Mouse (Mus musculus) G1E (cell line): ENCODE measurements at regions not wholly inside any gene's neighbourhood (a gene's known extent, or its start where the extent isn't known, plus 50 kb on each side); places are given as distances from the start of the nearest gene placed in this dataset.

Experiments
- CTCF ChIP-seq: IDR thresholded peaks from 2 replicates; pipeline ENCODE4 v1.5.1; 2012; ENCODE audit warnings: low read depth, low read length, inconsistent platforms, mixed read lengths
- GATA1 ChIP-seq: IDR thresholded peaks from 2 replicates; pipeline ENCODE4 v1.6.1; 2012; ENCODE audit warnings: borderline replicate concordance, low read length, inconsistent platforms, mixed read lengths
- POLR2AphosphoS5 ChIP-seq: IDR thresholded peaks from 2 replicates; pipeline ENCODE4 v1.6.1; 2012; ENCODE audit warnings: low read depth, low read length, inconsistent platforms; ENCODE audit not compliant: insufficient replicate concordance

DNA sequence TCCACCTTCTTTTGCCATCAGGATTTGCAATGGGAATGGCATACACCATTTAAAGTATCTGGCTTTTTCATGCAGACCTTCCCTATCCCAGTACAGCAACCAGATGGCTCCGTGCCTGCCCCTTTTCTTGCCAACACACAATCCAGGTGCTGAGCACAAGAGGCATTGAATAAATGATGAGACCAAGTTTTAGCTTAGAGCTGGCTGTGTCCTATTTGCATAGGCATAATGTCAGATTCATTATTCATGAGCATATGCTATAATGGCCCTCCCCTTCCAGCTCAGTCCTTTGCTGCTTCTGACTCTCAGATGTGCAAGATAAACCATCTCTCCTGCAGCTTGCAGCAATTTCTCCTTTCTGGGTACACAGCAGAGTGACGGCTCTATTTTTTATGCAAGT lies 163.3 kb upstream of the Gcfc2 start:
- TF ChIP-seq CTCF (no peak), POLR2AphosphoS5 (no peak), GATA1 (no peak)
